Mouse (Mus musculus) intestine, postnatal 0 days (tissue): ENCODE measurements around the gene Rps7. TPM values are rescaled to one million over a fixed set of nuclear protein-coding genes. Genes with fewer than 3 reads are reported as not detected.

Experiments
- ATAC-seq: fragments of 200-750 bp; cut with Nextera tagmentation; 2 replicates; pipeline ENCODE4 v1.8.0; 2017; ENCODE audit warnings: mild to moderate bottlenecking, moderate TSS enrichment, moderate library complexity
- H3K27ac ChIP-seq: fragments of 300-500 bp; sonication (generic); 2 replicates; pipeline ENCODE4 v1.5.1; 2014; ENCODE audit warnings: mild to moderate bottlenecking, low read depth, low read length, moderate library complexity
- H3K27me3 ChIP-seq: fragments of 300-500 bp; sonication (generic); replicated peaks from 2 replicates; pipeline ENCODE4 v1.6.1; 2014; ENCODE audit warnings: low read length, mixed read lengths; ENCODE audit not compliant: control insufficient read depth, insufficient read depth
- H3K36me3 ChIP-seq: fragments of 300-500 bp; sonication (generic); 2 replicates; pipeline ENCODE4 v1.6.1; 2014; ENCODE audit warnings: mild to moderate bottlenecking, moderate library complexity; ENCODE audit not compliant: control insufficient read depth, insufficient read depth
- H3K4me1 ChIP-seq: fragments of 300-500 bp; sonication (generic); replicated peaks from 2 replicates; pipeline ENCODE4 v1.6.1; 2014; ENCODE audit warnings: antibody characterized with exemption, low read length, mixed read lengths; ENCODE audit not compliant: control insufficient read depth, insufficient read depth
- H3K4me2 ChIP-seq: fragments of 300-500 bp; sonication (generic); replicated peaks from 2 replicates; pipeline ENCODE4 v1.6.1; 2014; ENCODE audit warnings: low read depth, mild to moderate bottlenecking, moderate library complexity
- H3K4me3 ChIP-seq: fragments of 300-500 bp; sonication (generic); 2 replicates; pipeline ENCODE4 v1.5.1; 2014; ENCODE audit warnings: low read depth, low read length
- H3K9ac ChIP-seq: fragments of 300-500 bp; sonication (generic); 2 replicates; pipeline ENCODE4 v1.6.1; 2014; ENCODE audit warnings: mild to moderate bottlenecking, low read depth, low read length
- H3K9me3 ChIP-seq: fragments of 300-500 bp; sonication (generic); 2 replicates; pipeline ENCODE4 v1.6.1; 2016; ENCODE audit warnings: mixed run types; ENCODE audit not compliant: control insufficient read depth
- CTCF ChIP-seq: sonication (generic); IDR thresholded peaks from 2 replicates; pipeline ENCODE4 v1.5.1; 2016; ENCODE audit warnings: low read depth, mild to moderate bottlenecking, control low read depth, antibody characterized with exemption, moderate library complexity
- WGBS: fragments of 180-500 bp; shearing (Covaris S2); extraction: QIAGEN DNeasy Blood & Tissue Kit; methylation state at CpG from one replicate; pipeline ENCODE4 v1.1.7; 2014; 5-methylcytosine and 5-hydroxymethylcytosine counted together
- polyA plus RNA-seq: library from polyadenylated mRNA; unstranded; fragments of >200 nt; fragmentation: Nextera tagmentation; extraction: Ambion mirVana; gene quantifications from 2 replicates; pipeline ENCODE4 v1.2.1, GENCODE M21; 2015

Rps7 gene
- polyA plus RNA-seq, 1 experiment from 2014 or later, result 486 TPM

DNA sequence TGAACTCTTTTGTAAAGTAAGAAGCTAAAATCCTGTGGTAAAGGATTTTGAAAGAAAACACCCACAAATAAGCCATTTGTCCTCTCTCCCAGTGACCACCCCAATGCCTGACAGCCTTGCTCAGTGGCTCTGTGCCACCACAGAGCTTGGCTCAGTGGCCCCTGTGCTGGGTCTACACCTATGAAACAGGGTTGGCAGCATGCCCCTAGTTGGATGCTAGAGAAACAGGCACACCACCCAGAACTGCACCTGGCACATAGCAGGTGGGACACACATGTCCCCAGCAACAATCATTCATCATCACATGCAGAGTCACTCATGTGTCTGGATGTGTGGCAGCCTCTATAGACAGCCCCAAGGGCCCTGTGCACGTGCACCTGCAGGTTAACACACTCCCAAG, 32.3 kb downstream of the Rps7 start:
- ATAC-seq, result no peak
- Histone ChIP-seq H3K27me3 (no peaks in the 10 kb centered on the region), H3K9me3 (no peaks in the 10 kb centered on the region), H3K9ac (no peak overlapping the region), H3K36me3 (no peaks in the 10 kb centered on the region), H3K4me1 (no peaks in the 10 kb centered on the region), H3K27ac (no peak overlapping the region), H3K4me3 (no peak overlapping the region), H3K4me2 (no peak overlapping the region)
- TF ChIP-seq CTCF, result no peak
- WGBS, result 57% methylated on average over 1 of the region's 1 CpGs

- Histone ChIP-seq H3K27ac (no peak overlapping the region), H3K27me3 (no peaks in the 10 kb centered on the region), H3K9me3 (no peaks in the 10 kb centered on the region), H3K36me3 (no peaks in the 10 kb centered on the region), H3K4me3 (no peak overlapping the region), H3K4me2 (no peak overlapping the region), H3K9ac (no peak overlapping the region), H3K4me1 (no peaks in the 10 kb centered on the region)
- no peak for TF ChIP-seq CTCF
- 16% methylated on average over 4 of the region's 4 CpGs for WGBS
- ATAC-seq, result no peak
These were observed 33.5 kb downstream of the Rps7 start for GRCm38 (mm10) chr12:28602259-28602658.

GRCm38 (mm10) chr12:28598526-28598991, 37.2 kb downstream of the Rps7 start:
- 54% methylated on average over 2 of the region's 2 CpGs for WGBS
- TF ChIP-seq CTCF, result no peak

GRCm38 (mm10) chr12:28598110-28598509, 37.6 kb downstream of the Rps7 start:
- Histone ChIP-seq H3K27ac (no peak overlapping the region), H3K4me2 (no peak overlapping the region), H3K4me3 (no peak overlapping the region), H3K4me1 (no peaks in the 10 kb centered on the region), H3K9me3 (no peaks in the 10 kb centered on the region), H3K9ac (no peak overlapping the region), H3K27me3 (no peaks in the 10 kb centered on the region), H3K36me3 (no peaks in the 10 kb centered on the region)
- no peak for ATAC-seq
- WGBS, result 60% methylated on average over 3 of the region's 3 CpGs
- TF ChIP-seq CTCF, result no peak

More at GRCm38 (mm10) chr12:28598526-28598991, 37.2 kb downstream of the Rps7 start:
- no peak for ATAC-seq
- H3K9ac ChIP-seq, result no peak overlapping the region
- no peaks in the 10 kb centered on the region for H3K4me1 ChIP-seq
- no peaks in the 10 kb centered on the region for H3K36me3 ChIP-seq
- no peaks in the 10 kb centered on the region for H3K9me3 ChIP-seq
- H3K4me2 ChIP-seq, result no peak overlapping the region
- H3K27ac ChIP-seq, result no peak overlapping the region
- no peaks in the 10 kb centered on the region for H3K27me3 ChIP-seq
- no peak overlapping the region for H3K4me3 ChIP-seq

DNA sequence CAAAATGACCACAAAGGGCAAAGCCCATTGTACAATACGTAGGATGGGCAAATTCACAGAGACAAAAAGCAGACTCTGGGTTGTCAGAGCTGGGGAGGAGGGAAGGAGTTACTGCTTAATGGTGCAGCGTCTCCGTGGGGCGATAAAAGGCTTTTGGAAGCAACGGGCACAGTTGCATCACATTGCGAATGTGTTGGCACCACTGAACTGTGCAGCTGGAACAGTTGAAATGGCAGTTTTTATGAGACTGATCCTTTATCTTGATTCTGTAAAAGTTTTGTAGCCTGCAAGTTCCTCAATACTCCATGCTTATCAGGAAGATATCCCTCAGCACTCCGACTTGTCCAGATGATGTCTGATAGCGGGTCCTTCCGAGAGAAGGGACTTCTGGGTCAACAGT, 38.1 kb downstream of the Rps7 start:
- TF ChIP-seq CTCF, result no peak
- Histone ChIP-seq H3K27me3 (no peaks in the 10 kb centered on the region), H3K9ac (no peak overlapping the region), H3K36me3 (no peaks in the 10 kb centered on the region), H3K4me3 (no peak overlapping the region), H3K4me2 (no peak overlapping the region), H3K27ac (no peak overlapping the region), H3K9me3 (no peaks in the 10 kb centered on the region), H3K4me1 (no peaks in the 10 kb centered on the region)
- ATAC-seq, result no peak
- WGBS, result 78% methylated on average over 9 of the region's 9 CpGs

DNA sequence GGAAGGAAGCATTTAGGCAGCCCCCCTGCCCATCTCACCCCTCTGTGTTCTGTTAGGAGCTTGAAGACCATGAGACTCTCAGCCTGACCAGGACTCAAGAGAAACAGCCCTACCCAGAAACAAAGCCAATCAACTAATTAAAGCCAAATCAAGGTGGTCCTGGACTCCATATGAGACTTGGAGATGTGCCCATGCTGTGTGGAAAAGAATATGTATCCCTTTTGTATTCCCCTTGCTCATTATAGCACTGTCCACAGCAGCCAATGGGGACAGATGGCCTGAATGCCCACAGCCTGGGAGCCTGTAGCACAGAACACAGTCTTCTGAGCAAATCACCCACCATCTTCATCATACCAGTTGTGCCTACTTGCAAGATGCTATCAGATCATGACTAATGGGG, 38.9 kb downstream of the Rps7 start:
- Histone ChIP-seq H3K4me3 (no peak overlapping the region), H3K4me1 (no peaks in the 10 kb centered on the region), H3K36me3 (no peaks in the 10 kb centered on the region), H3K4me2 (no peak overlapping the region), H3K27me3 (no peaks in the 10 kb centered on the region), H3K27ac (no peak overlapping the region), H3K9ac (no peak overlapping the region), H3K9me3 (no peaks in the 10 kb centered on the region)
- ATAC-seq, result no peak
- TF ChIP-seq CTCF, result no peak

- Histone ChIP-seq H3K27ac (no peak overlapping the region), H3K36me3 (no peaks in the 10 kb centered on the region), H3K27me3 (peaks cover 3% of the 10 kb centered on the region; the same call in 1 of the 2 replicates), H3K9me3 (no peaks in the 10 kb centered on the region), H3K4me1 (no peaks in the 10 kb centered on the region), H3K4me3 (no peak overlapping the region), H3K4me2 (no peak overlapping the region), H3K9ac (no peak overlapping the region)
- 45% methylated on average over 13 of the region's 13 CpGs for WGBS
- no peak for TF ChIP-seq CTCF
- ATAC-seq, result no peak
These were observed 45.3 kb downstream of the Rps7 start for GRCm38 (mm10) chr12:28590428-28590827.
